Mouse (Mus musculus) CH12.LX (cell line): ENCODE data around the gene Cpb2. TPM values are rescaled to one million over a fixed set of nuclear protein-coding genes. Genes with fewer than 3 reads are reported as not detected.

Source experiments
- DNase-seq: peaks from one replicate; pipeline ENCODE4 v3.0.0-alpha.2; 2013; ENCODE audit errors: extremely low read depth
- H3K27ac ChIP-seq: 2 replicates; pipeline ENCODE4 v1.5.1; 2012; ENCODE audit warnings: low read depth, mild to moderate bottlenecking, control low read depth, moderate library complexity; ENCODE audit not compliant: insufficient read depth
- H3K27me3 ChIP-seq: replicated peaks from 2 replicates; pipeline ENCODE3; 2012; ENCODE audit warnings: inconsistent platforms
- H3K36me3 ChIP-seq, 2 experiments: replicated peaks in 1 of 2; 2 replicates each; pipeline versions ENCODE3 to v1.6.1; 2012; ENCODE audit warnings: inconsistent platforms in 1 of 2, low read length in 1 of 2, mild to moderate bottlenecking in 1 of 2, mixed read lengths in 1 of 2, moderate library complexity in 1 of 2; ENCODE audit not compliant: control insufficient read depth in 1 of 2, insufficient read depth in 1 of 2
- H3K4me1 ChIP-seq, 2 experiments: 2 replicates each; pipeline ENCODE4 v1.6.1; 2012; ENCODE audit warnings: inconsistent platforms in 1 of 2, moderate library complexity in 1 of 2; ENCODE audit not compliant: insufficient read depth in 2 of 2, control insufficient read depth in 1 of 2
- H3K4me2 ChIP-seq: 2 replicates; pipeline ENCODE4 v1.6.1; 2012; ENCODE audit warnings: low read depth, mild to moderate bottlenecking, control low read depth; ENCODE audit not compliant: poor library complexity, insufficient read depth, severe bottlenecking
- H3K4me3 ChIP-seq, 3 experiments: fragments of 150-350 bp in 1 of 3; sonication (generic) in 1 of 3; replicated peaks in 1 of 3; 2 replicates each; pipeline versions ENCODE3 to v1.5.1; 2011 to 2012; ENCODE audit warnings: low read depth in 2 of 3, low read length in 2 of 3, mild to moderate bottlenecking in 2 of 3, moderate library complexity in 2 of 3, control low read depth in 1 of 3, improper control_type of control experiment in 1 of 3, inconsistent platforms in 1 of 3, mixed read lengths in 1 of 3; ENCODE audit not compliant: poor library complexity in 1 of 3
- H3K79me2 ChIP-seq: replicated peaks from 2 replicates; pipeline ENCODE4 v1.6.1; 2012; ENCODE audit warnings: mild to moderate bottlenecking, moderate library complexity; ENCODE audit not compliant: control insufficient read depth, poor library complexity, insufficient read depth, severe bottlenecking; ENCODE audit errors: extremely low read depth
- H3K9ac ChIP-seq: 2 replicates; pipeline ENCODE4 v1.6.1; 2012; ENCODE audit warnings: low read depth, mild to moderate bottlenecking, control low read depth, moderate library complexity; ENCODE audit not compliant: insufficient read depth
- H3K9me3 ChIP-seq: replicated peaks from 2 replicates; pipeline ENCODE3; 2012; ENCODE audit warnings: low read length, inconsistent platforms, mixed read lengths
- CHD1 ChIP-seq: IDR thresholded peaks from 2 replicates; pipeline ENCODE4 v1.6.1; 2012; ENCODE audit warnings: low read depth, low read length, improper control_type of control experiment, inconsistent platforms
- ELF1 ChIP-seq: IDR thresholded peaks from 2 replicates; pipeline ENCODE4 v1.6.1; 2014; ENCODE audit warnings: low read depth, mild to moderate bottlenecking, inconsistent platforms, low read length, improper control_type of control experiment
- EP300 ChIP-seq: IDR thresholded peaks from 2 replicates; pipeline ENCODE4 v1.6.1; 2011; ENCODE audit warnings: low read length, improper control_type of control experiment
- GABPA ChIP-seq: IDR thresholded peaks from 2 replicates; pipeline ENCODE4 v1.6.1; 2012; ENCODE audit warnings: low read depth, low read length, improper control_type of control experiment, inconsistent platforms; ENCODE audit not compliant: insufficient replicate concordance
- MAFK ChIP-seq: IDR thresholded peaks from 2 replicates; pipeline ENCODE4 v1.6.1; 2011; ENCODE audit warnings: low read length, improper control_type of control experiment; ENCODE audit not compliant: insufficient replicate concordance
- MAX ChIP-seq: IDR thresholded peaks from 2 replicates; pipeline ENCODE4 v1.6.1; 2011; ENCODE audit warnings: low read length, improper control_type of control experiment
- MEF2A ChIP-seq: IDR thresholded peaks from 2 replicates; pipeline ENCODE4 v1.6.1; 2014; ENCODE audit warnings: low read depth, mild to moderate bottlenecking, inconsistent platforms, low read length, improper control_type of control experiment, borderline replicate concordance
- MXI1 ChIP-seq: IDR thresholded peaks from 2 replicates; pipeline ENCODE4 v1.6.1; 2011; ENCODE audit warnings: mild to moderate bottlenecking, low read depth, low read length, improper control_type of control experiment
- NELFE ChIP-seq: IDR thresholded peaks from 2 replicates; pipeline ENCODE4 v1.6.1; 2011; ENCODE audit warnings: low read depth, low read length, improper control_type of control experiment
- NRF1 ChIP-seq: IDR thresholded peaks from 2 replicates; pipeline ENCODE4 v1.6.1; 2014; ENCODE audit warnings: low read depth, mild to moderate bottlenecking, inconsistent platforms, low read length, improper control_type of control experiment, moderate library complexity
- PAX5 ChIP-seq: IDR thresholded peaks from 2 replicates; pipeline ENCODE4 v1.6.1; 2012; ENCODE audit warnings: low read length, inconsistent platforms, mixed read lengths
- POLR2A ChIP-seq: IDR thresholded peaks from 2 replicates; pipeline ENCODE4 v1.6.1; 2011; ENCODE audit warnings: low read depth, mild to moderate bottlenecking, improper control_type of control experiment, low read length
- RAD21 ChIP-seq: IDR thresholded peaks from 2 replicates; pipeline ENCODE4 v1.6.1; 2011; ENCODE audit warnings: low read depth, mild to moderate bottlenecking, low read length, improper control_type of control experiment, moderate library complexity
- RCOR1 ChIP-seq: conservative IDR thresholded peaks from 2 replicates; pipeline ENCODE4 v1.6.1; 2012; ENCODE audit warnings: low read depth, mild to moderate bottlenecking, inconsistent platforms, low read length, improper control_type of control experiment
- SIN3A ChIP-seq: IDR thresholded peaks from 2 replicates; pipeline ENCODE4 v1.6.1; 2012; ENCODE audit warnings: low read length, improper control_type of control experiment, inconsistent platforms
- TCF12 ChIP-seq: IDR thresholded peaks from 2 replicates; pipeline ENCODE4 v1.6.1; 2014; ENCODE audit warnings: low read depth, mild to moderate bottlenecking, inconsistent platforms, low read length, improper control_type of control experiment
- ZC3H11A ChIP-seq: IDR thresholded peaks from 2 replicates; pipeline ENCODE4 v1.6.1; 2012; ENCODE audit warnings: low read depth, mild to moderate bottlenecking, inconsistent platforms, low read length, improper control_type of control experiment
- ZKSCAN1 ChIP-seq: IDR thresholded peaks from 2 replicates; pipeline ENCODE4 v1.6.1; 2012; ENCODE audit warnings: low read depth, inconsistent platforms, low read length, improper control_type of control experiment, borderline replicate concordance
- dilution Hi-C: fragments of 300-500 bp; cut with MboI; formaldehyde crosslinking; loops from 2 replicates; pipeline ENCODE4 v1.14.3; 2020; ENCODE audit warnings: low sequenced_read_pairs; ENCODE audit not compliant: extremely low pct_unique_long_range_greater_than_20kb, extremely low pct_ligation_motif_present
- in situ Hi-C: fragments of 300-500 bp; cut with MboI; formaldehyde crosslinking; loops from 3 replicates; pipeline ENCODE4 v1.14.3; 2019; ENCODE audit warnings: low sequenced_read_pairs, low pct_ligation_motif_present, low pct_unique_long_range_greater_than_20kb, mixed read lengths
- polyA plus RNA-seq: library from polyadenylated mRNA; unstranded; fragments of >175 nt; gene quantifications from 2 replicates; pipeline ENCODE4 v1.2.1, GENCODE M21; 2012; ENCODE audit warnings: low read depth; ENCODE audit not compliant: insufficient read length
- total RNA-seq, 2 experiments: library from RNA; depleted of rRNA; stranded (reverse); fragments of 300-350 nt in 1 of 2; fragments of >200 nt in 1 of 2; gene quantifications; 2 replicates each; pipeline ENCODE4 v1.2.3; 2012 to 2014

Cpb2 gene
- total and polyA plus RNA-seq, 3 experiments = not detected

DNA sequence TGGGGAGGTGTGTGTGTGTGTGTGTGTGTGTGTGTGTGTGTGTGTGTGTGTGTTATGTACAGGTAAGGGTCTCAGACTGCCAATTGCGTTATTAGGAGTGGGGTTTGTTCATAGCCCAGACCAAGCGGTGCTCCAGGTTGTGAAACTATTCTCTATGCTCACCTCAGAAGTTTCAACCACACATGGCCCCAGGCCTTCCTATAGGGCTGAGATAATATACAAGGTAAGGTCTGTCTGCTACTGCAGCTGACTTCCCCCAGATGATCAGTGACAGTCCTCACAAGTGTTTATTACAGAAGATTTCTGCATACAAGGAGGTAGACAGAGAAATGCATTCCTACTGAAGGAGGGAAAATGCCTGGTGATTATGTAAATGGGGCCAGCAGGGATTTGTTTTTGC lies 23.2 kb upstream of the Cpb2 start:
- Histone ChIP-seq H3K9ac (no peak overlapping the region), H3K4me2 (no peak overlapping the region), H3K79me2 (no peaks in the 10 kb centered on the region; the same call in 1 of the 2 replicates), H3K27ac (no peak overlapping the region), H3K9me3 (no peaks in the 10 kb centered on the region), H3K4me3 (no peak overlapping the region), H3K27me3 (no peaks in the 10 kb centered on the region), H3K36me3 (peaks cover 81 to 97% of the 10 kb centered on the region in 2 experiments), H3K4me1 (no peaks in the 10 kb centered on the region)
- in situ Hi-C loops = no loop called here
- dilution Hi-C loops = no loop called here
- TF ChIP-seq NELFE (no peak), TCF12 (no peak), MAFK (no peak), RAD21 (no peak), CHD1 (no peak), NRF1 (no peak), POLR2A (no peak)
- DNase-seq = no peak

DNA sequence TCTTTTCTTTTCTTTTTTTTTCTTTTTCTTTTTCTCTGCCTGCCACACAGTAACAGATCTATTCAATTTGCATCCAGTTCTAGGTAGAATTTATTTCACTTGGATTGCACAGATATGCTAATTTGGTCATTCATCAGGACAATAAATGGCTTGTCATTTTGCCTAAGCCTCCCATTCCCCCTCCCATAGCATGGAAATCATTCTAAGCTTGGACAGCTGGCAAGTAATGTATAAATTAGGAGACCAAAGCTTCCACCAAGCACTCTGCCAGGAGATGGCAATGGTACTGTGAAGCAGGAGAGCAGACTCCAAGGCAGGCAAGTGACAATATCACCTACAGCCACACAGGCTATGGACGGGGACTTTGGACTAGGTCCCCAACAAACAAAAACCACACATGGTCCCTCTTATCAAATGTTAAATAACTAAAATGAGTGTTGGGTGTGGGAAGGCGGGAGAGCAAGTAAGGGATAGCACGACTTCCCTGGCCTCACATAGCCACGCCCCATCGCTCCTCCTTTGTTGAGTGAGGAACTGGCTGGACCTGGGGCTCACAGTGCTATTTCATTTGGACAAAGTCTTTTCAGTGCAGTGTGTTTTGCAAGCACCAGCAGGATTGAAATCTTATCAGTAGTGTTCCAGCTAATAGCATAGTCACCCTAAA lies 22.7 kb upstream of the Cpb2 start:
- no peak overlapping the region for H3K4me3 ChIP-seq
- H3K4me2 ChIP-seq = no peak overlapping the region
- in situ Hi-C loops = no loop called here
- no peak for TF ChIP-seq ZKSCAN1
- TF ChIP-seq ZC3H11A = no peak
- no peak for TF ChIP-seq MXI1
- TF ChIP-seq RCOR1 = no peak
- TF ChIP-seq RAD21 = no peak
- no peak for TF ChIP-seq SIN3A
- TF ChIP-seq EP300 = no peak
- TF ChIP-seq MEF2A = no peak
- no peak for TF ChIP-seq PAX5
- TF ChIP-seq MAX = no peak
- TF ChIP-seq GABPA = no peak
- TF ChIP-seq ELF1 = no peak
- no peaks in the 10 kb centered on the region for H3K4me1 ChIP-seq
- no peak overlapping the region for H3K27ac ChIP-seq
- H3K9ac ChIP-seq = no peak overlapping the region
- H3K27me3 ChIP-seq = no peaks in the 10 kb centered on the region
- H3K9me3 ChIP-seq = no peaks in the 10 kb centered on the region
- H3K79me2 ChIP-seq = no peaks in the 10 kb centered on the region; the same call in 1 of the 2 replicates
- dilution Hi-C loops = no loop called here
- no peak for DNase-seq
- peaks cover 79 to 97% of the 10 kb centered on the region in 2 experiments for H3K36me3 ChIP-seq
